ENCODE assay signal across 8 mouse cellular contexts in genomic region chr11:97440441-97440881, GRCm38 (mm10). TPM values are rescaled to one million over a fixed set of nuclear protein-coding genes. Genes with fewer than 3 reads are reported as not detected.
DNase-seq lines count a peak whose midpoint lies in the region; ATAC-seq lines count a peak whose summit lies in the region.

No protein-coding gene starts in this region.

- peak overlapping the region; percentile 77 for H3K4me2 ChIP-seq in kidney, embryonic 14.5 days (replicated peaks; ENCODE audit: low read depth, low read length)
- H3K4me2 ChIP-seq in heart, embryonic 15.5 days: peak overlapping the region; percentile 88
- H3K4me2 ChIP-seq in liver, embryonic 13.5 days: peak overlapping the region; percentile 95
- peak overlapping the region; percentile 73 for H3K4me2 ChIP-seq in stomach, embryonic 14.5 days (replicated peaks; ENCODE audit: low read depth, low read length)

- peak overlapping the region; percentile 91 for H3K27ac ChIP-seq in kidney, embryonic 14.5 days (ENCODE audit: low read depth, low read length)
- peak overlapping the region; percentile 92 for H3K27ac ChIP-seq in heart, embryonic 15.5 days
- peak overlapping the region; percentile 100 for H3K27ac ChIP-seq in liver, embryonic 13.5 days
- H3K27ac ChIP-seq in stomach, embryonic 14.5 days (ENCODE audit: low read length): peak overlapping the region; percentile 78

- no peaks in the 10 kb centered on the region for H3K9me3 ChIP-seq in kidney, embryonic 14.5 days (ENCODE audit: control insufficient read depth, low read length)
- H3K9me3 ChIP-seq in heart, embryonic 15.5 days (replicated peaks): no peaks in the 10 kb centered on the region
- no peaks in the 10 kb centered on the region for H3K9me3 ChIP-seq in liver, embryonic 13.5 days (replicated peaks)
- H3K9me3 ChIP-seq in stomach, embryonic 14.5 days (ENCODE audit: control insufficient read depth, low read depth, low read length): no peaks in the 10 kb centered on the region

- H3K4me1 ChIP-seq in kidney, embryonic 14.5 days (ENCODE audit: control insufficient read depth, insufficient read depth, low read length): peaks cover 62% of the 10 kb centered on the region
- H3K4me1 ChIP-seq in heart, embryonic 15.5 days (replicated peaks): peaks cover 90% of the 10 kb centered on the region
- H3K4me1 ChIP-seq in liver, embryonic 13.5 days (replicated peaks): peaks cover 99% of the 10 kb centered on the region
- peaks cover 72% of the 10 kb centered on the region for H3K4me1 ChIP-seq in stomach, embryonic 14.5 days (ENCODE audit: control insufficient read depth, insufficient read depth, low read length)

- peak overlapping the region; percentile 68 for H3K4me3 ChIP-seq in kidney, embryonic 14.5 days (ENCODE audit: low read length)
- H3K4me3 ChIP-seq in heart, embryonic 15.5 days: peak overlapping the region; percentile 91
- H3K4me3 ChIP-seq in liver, embryonic 13.5 days (replicated peaks): peak overlapping the region; percentile 100
- H3K4me3 ChIP-seq in stomach, embryonic 14.5 days (ENCODE audit: low read depth, low read length): peak overlapping the region; percentile 68

- WGBS in kidney, embryonic 14.5 days: under 1% methylated on average over 34 of the region's 34 CpGs
- WGBS in heart, embryonic 15.5 days: under 1% methylated on average over 34 of the region's 34 CpGs
- 0% methylated on average over 34 of the region's 34 CpGs for WGBS in liver, embryonic 13.5 days (ENCODE audit: insufficient replicate concordance)
- WGBS in stomach, embryonic 14.5 days: 1% methylated on average over 29 of the region's 34 CpGs

- ATAC-seq in kidney, embryonic 14.5 days (ENCODE audit: low FRiP score, low TSS enrichment): peak; percentile 33; the same call in 1 of the 2 replicates
- ATAC-seq in heart, embryonic 15.5 days (replicated peaks; ENCODE audit: insufficient number of reproducible peaks, insufficient read depth, low FRiP score, low read depth): peak; percentile 20
- peak; percentile 41 for ATAC-seq in liver, embryonic 13.5 days (ENCODE audit: low read depth)
- ATAC-seq in stomach, embryonic 14.5 days (ENCODE audit: insufficient number of reproducible peaks, insufficient read depth, low FRiP score, low read depth): no peak

- no peak for DNase-seq in kidney, adult 11 months
- DNase-seq in adrenal gland, postnatal 10 days: peak; percentile 61
- DNase-seq in liver, embryonic 13.5 days: peak; percentile 33
- no peak for DNase-seq in cerebellum, postnatal 25 days
- no peak for DNase-seq in right cerebral cortex, postnatal 14 days

- peaks cover 17% of the 10 kb centered on the region; the same call in 1 of the 2 replicates for H3K36me3 ChIP-seq in kidney, embryonic 14.5 days (ENCODE audit: control insufficient read depth, insufficient read depth, low read length)
- peaks cover 19% of the 10 kb centered on the region for H3K36me3 ChIP-seq in heart, embryonic 15.5 days
- H3K36me3 ChIP-seq in liver, embryonic 13.5 days: peaks cover 26% of the 10 kb centered on the region
- H3K36me3 ChIP-seq in stomach, embryonic 14.5 days (ENCODE audit: control insufficient read depth, insufficient read depth, low read length): peaks cover 13% of the 10 kb centered on the region

- H3K27me3 ChIP-seq in kidney, embryonic 14.5 days (ENCODE audit: control insufficient read depth, insufficient read depth, low read length): no peaks in the 10 kb centered on the region; the same call in 1 of the 2 replicates
- H3K27me3 ChIP-seq in heart, embryonic 15.5 days: no peaks in the 10 kb centered on the region
- no peaks in the 10 kb centered on the region for H3K27me3 ChIP-seq in liver, embryonic 13.5 days
- H3K27me3 ChIP-seq in stomach, embryonic 14.5 days (ENCODE audit: control insufficient read depth, insufficient read depth, low read length): no peaks in the 10 kb centered on the region

- H3K9ac ChIP-seq in kidney, embryonic 14.5 days (ENCODE audit: low read depth, low read length): peak overlapping the region; percentile 75
- peak overlapping the region; percentile 98 for H3K9ac ChIP-seq in heart, embryonic 15.5 days
- H3K9ac ChIP-seq in liver, embryonic 13.5 days: peak overlapping the region; percentile 100
- H3K9ac ChIP-seq in stomach, embryonic 14.5 days (replicated peaks; ENCODE audit: low read depth, low read length): peak overlapping the region; percentile 80

RNA-seq across cellular contexts. Expression of gene Arhgap23, which starts 25.1 kb away (rescaled TPM):
- polyA plus RNA-seq in kidney, embryonic 14.5 days (2014; fragmentation: Nextera tagmentation; extraction: Ambion mirVana): 5.2 and 7.4 TPM in 2 replicates
- total RNA-seq in adrenal gland, postnatal 10 days (2021): 10 to 100 TPM; 30.9 to 32.3 TPM
- polyA plus RNA-seq in heart, embryonic 15.5 days (2015; fragmentation: Nextera tagmentation; extraction: Ambion mirVana): 6.0 and 7.8 TPM in 2 replicates
- 6.2 and 6.8 TPM in 2 replicates for polyA plus RNA-seq in liver, embryonic 13.5 days (2015; fragmentation: Nextera tagmentation; extraction: Ambion mirVana)
- 6.4 and 6.5 TPM in 2 replicates for polyA plus RNA-seq in stomach, embryonic 14.5 days (2014; fragmentation: Nextera tagmentation; extraction: Ambion mirVana)

RNA-seq across cellular contexts. Expression of gene 4933428G20Rik, which starts 59.7 kb away (rescaled TPM):
- polyA plus RNA-seq in kidney, embryonic 14.5 days (2014; fragmentation: Nextera tagmentation; extraction: Ambion mirVana): 0.15 and 0.69 TPM in 2 replicates
- under 1 TPM in 1 of 2 experiments, not detected in 1; 0.18 TPM for total RNA-seq in adrenal gland, postnatal 10 days (2021)
- polyA plus RNA-seq in heart, embryonic 15.5 days (2015; fragmentation: Nextera tagmentation; extraction: Ambion mirVana): 0.78 and 1.0 TPM in 2 replicates
- polyA plus RNA-seq in liver, embryonic 13.5 days (2015; fragmentation: Nextera tagmentation; extraction: Ambion mirVana): 0.75 and 0.81 TPM in 2 replicates
- 0.35 TPM in 1 of 2 replicates, not detected in the other for polyA plus RNA-seq in stomach, embryonic 14.5 days (2014; fragmentation: Nextera tagmentation; extraction: Ambion mirVana)

Comparison
In these comparisons a context has a peak if more than half of its experiments do, and no peak if none do; other contexts are left out.
1. DNase-seq: peak in adrenal gland, postnatal 10 days (single experiment) and liver, embryonic 13.5 days (single experiment); none in kidney, adult 11 months (single experiment), cerebellum, postnatal 25 days (0 of 2) and right cerebral cortex, postnatal 14 days (single experiment).
2. Peak in every context shown above with its lines, with median percentiles within 50 percentile points of each other: H3K27ac ChIP-seq, H3K4me2 ChIP-seq, H3K4me3 ChIP-seq and H3K9ac ChIP-seq.